Mouse (Mus musculus): ENCODE data around the gene Pik3r6. TPM values are rescaled to one million over a fixed set of nuclear protein-coding genes. Genes with fewer than 3 reads are reported as not detected.
A peak's percentile ranks its signal among the peaks of the same experiment; 100 is the strongest.

Gene Pik3r6
- total and polyA plus RNA-seq, 3 experiments: 3.6 to 9.0 (median 6.1) TPM

DNA sequence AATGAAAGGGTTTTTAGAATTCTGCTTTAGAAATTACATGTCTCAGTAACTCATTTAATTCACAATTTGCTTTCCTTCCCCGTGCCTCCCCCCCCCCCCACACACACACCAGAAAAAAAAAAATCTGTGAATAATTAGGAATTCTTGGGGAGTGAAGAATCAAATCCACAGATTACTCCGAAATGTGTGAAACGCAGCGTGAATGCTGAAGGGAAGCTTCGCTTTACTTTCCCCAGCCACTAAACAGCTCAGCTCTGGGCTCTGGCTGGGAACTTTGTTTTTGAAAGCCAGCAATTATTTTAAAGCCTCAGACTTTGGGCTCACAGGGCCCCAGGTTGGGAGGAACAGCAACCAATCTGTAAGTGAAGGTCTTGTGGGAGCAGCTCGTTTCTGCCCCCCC is 77.7 kb downstream of the Pik3r6 start:
- intact Hi-C loops (cut with DNase I): no loop called here
- DNase-seq: no peak
- no peak overlapping the region for H3K27ac ChIP-seq
- no peaks in the 10 kb centered on the region for H3K4me1 ChIP-seq (ENCODE audit: control insufficient read depth, insufficient read depth, low read length)
- TF ChIP-seq CTCF (IDR thresholded peaks at IDR 0.05): no peak
- no peak for TF ChIP-seq POLR2A (IDR thresholded peaks at IDR 0.05; ENCODE audit: insufficient read depth, low read depth, low read length)
- TF ChIP-seq EP300 (IDR thresholded peaks at IDR 0.05; ENCODE audit: insufficient read depth, low read depth, low read length): no peak
- H3K4me3 ChIP-seq: no peak overlapping the region
- H3K79me2 ChIP-seq (replicated peaks; ENCODE audit: control insufficient read depth, insufficient read depth, low read length): no peaks in the 10 kb centered on the region
- 77% methylated on average over 6 of the region's 6 CpGs for WGBS
- no peaks in the 10 kb centered on the region for H3K27me3 ChIP-seq (ENCODE audit: control insufficient read depth, insufficient read depth, low read length)
- no peaks in the 10 kb centered on the region for H3K36me3 ChIP-seq (ENCODE audit: control insufficient read depth, insufficient read depth, low read length)
- no peak overlapping the region for H3K9ac ChIP-seq (ENCODE audit: low read depth, low read length)

DNA sequence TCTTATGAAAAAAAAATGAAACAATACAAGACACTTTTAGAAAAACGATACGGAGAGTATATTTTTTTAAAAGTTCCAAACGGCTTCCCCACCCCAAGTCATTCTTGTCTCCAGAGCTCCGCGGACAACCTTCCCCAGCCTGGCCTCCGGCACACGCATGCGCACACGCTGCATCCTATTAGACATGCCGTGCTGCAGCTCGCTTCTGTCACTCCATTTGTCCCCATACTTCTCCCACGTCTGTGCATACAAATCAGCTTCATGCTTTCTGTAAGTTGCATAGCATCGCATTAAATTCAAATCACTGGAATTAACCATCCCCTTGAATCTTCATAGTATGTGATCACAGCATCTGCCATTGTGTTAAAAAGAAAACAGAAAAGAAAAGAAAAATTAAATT is 80.4 kb downstream of the Pik3r6 start:
- no peak overlapping the region for H3K9ac ChIP-seq (ENCODE audit: low read depth, low read length)
- no peaks in the 10 kb centered on the region for H3K4me1 ChIP-seq (ENCODE audit: control insufficient read depth, insufficient read depth, low read length)
- no peak overlapping the region for H3K4me3 ChIP-seq
- DNase-seq: no peak
- intact Hi-C loops (cut with DNase I): no loop called here
- H3K79me2 ChIP-seq (replicated peaks; ENCODE audit: control insufficient read depth, insufficient read depth, low read length): no peaks in the 10 kb centered on the region
- 92% methylated on average over 13 of the region's 13 CpGs for WGBS
- no peaks in the 10 kb centered on the region for H3K27me3 ChIP-seq (ENCODE audit: control insufficient read depth, insufficient read depth, low read length)
- no peaks in the 10 kb centered on the region for H3K36me3 ChIP-seq (ENCODE audit: control insufficient read depth, insufficient read depth, low read length)
- H3K27ac ChIP-seq: no peak overlapping the region
- TF ChIP-seq POLR2A (IDR thresholded peaks at IDR 0.05; ENCODE audit: insufficient read depth, low read depth, low read length) (no peak), EP300 (IDR thresholded peaks at IDR 0.05; ENCODE audit: insufficient read depth, low read depth, low read length) (no peak), CTCF (IDR thresholded peaks at IDR 0.05) (no peak)

- peak in 1 of 2 experiments; percentile 42 for DNase-seq
- Histone ChIP-seq H3K27me3 (ENCODE audit: control insufficient read depth, insufficient read depth, low read length) (no peaks in the 10 kb centered on the region), H3K27ac (no peak overlapping the region), H3K4me1 (ENCODE audit: control insufficient read depth, insufficient read depth, low read length) (no peaks in the 10 kb centered on the region), H3K9ac (ENCODE audit: low read depth, low read length) (no peak overlapping the region), H3K4me3 (no peak overlapping the region), H3K36me3 (ENCODE audit: control insufficient read depth, insufficient read depth, low read length) (no peaks in the 10 kb centered on the region), H3K79me2 (replicated peaks; ENCODE audit: control insufficient read depth, insufficient read depth, low read length) (no peaks in the 10 kb centered on the region)
- TF ChIP-seq POLR2A (IDR thresholded peaks at IDR 0.05; ENCODE audit: insufficient read depth, low read depth, low read length): no peak
- TF ChIP-seq CTCF (IDR thresholded peaks at IDR 0.05): no peak
- no peak for TF ChIP-seq EP300 (IDR thresholded peaks at IDR 0.05; ENCODE audit: insufficient read depth, low read depth, low read length)
- 68% methylated on average over 8 of the region's 8 CpGs for WGBS
- intact Hi-C loops (cut with DNase I): no loop called here
Measured at GRCm38 (mm10) chr11:68583906-68584480, 81.2 kb downstream of the Pik3r6 start.

DNA sequence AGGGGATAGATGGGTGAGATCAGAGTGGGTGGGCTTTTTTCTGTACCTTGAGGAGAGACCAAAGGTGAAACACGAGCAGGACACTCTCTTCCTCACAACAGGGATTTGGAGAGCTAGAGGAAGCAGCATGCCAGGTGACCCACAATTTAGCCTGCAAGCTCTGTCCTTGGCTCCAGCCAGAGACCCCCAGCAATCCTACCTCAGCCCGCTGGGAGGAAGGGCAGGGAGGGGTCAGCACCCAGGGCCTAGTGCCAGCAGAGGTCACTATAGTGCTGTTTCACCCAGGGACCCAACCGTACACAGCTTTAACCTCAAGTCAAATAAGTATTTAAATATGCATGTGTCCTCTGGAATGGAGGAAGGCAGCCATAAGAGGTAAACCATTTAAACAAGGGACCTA is 83.1 kb downstream of the Pik3r6 start:
- no peak for DNase-seq
- Histone ChIP-seq H3K9ac (ENCODE audit: low read depth, low read length) (no peak overlapping the region), H3K4me3 (no peak overlapping the region), H3K79me2 (replicated peaks; ENCODE audit: control insufficient read depth, insufficient read depth, low read length) (no peaks in the 10 kb centered on the region), H3K27ac (no peak overlapping the region), H3K36me3 (ENCODE audit: control insufficient read depth, insufficient read depth, low read length) (no peaks in the 10 kb centered on the region), H3K27me3 (ENCODE audit: control insufficient read depth, insufficient read depth, low read length) (no peaks in the 10 kb centered on the region), H3K4me1 (ENCODE audit: control insufficient read depth, insufficient read depth, low read length) (no peaks in the 10 kb centered on the region; the same call in 1 of the 2 replicates)
- 30% methylated on average over 3 of the region's 3 CpGs for WGBS
- no peak for TF ChIP-seq POLR2A (IDR thresholded peaks at IDR 0.05; ENCODE audit: insufficient read depth, low read depth, low read length)
- TF ChIP-seq CTCF (IDR thresholded peaks at IDR 0.05): peak; percentile 59
- intact Hi-C loops (cut with DNase I): loop anchor here (5.0 kb wide), 2 partner anchors 121 to 136 kb away; no protein-coding TSS in a partner anchor

DNA sequence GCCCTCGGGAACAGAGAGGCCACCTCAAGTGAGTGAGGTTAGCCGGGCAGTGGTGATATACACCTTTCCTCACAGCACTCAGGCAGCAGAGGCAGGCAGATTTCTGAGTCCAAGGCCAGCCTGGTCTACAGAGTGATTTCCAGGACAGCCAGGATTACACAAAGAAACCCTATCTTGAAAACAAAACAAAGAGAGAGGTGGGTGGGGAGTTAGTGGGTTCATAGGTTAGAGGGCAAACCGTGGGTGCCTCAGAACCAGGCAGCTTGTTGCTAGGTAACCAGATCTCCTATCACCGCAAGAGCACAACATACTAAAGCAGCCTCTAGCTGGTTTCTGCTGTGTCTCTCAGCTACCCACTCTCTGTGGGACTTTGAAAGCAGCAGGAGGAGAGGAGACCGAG is 83.9 kb downstream of the Pik3r6 start, which contains the start of gene Ccdc42:
Ccdc42 (plus strand) TSS at position 301 of the 400 bp plus-strand sequence.
- WGBS: 83% methylated on average over 5 of the region's 5 CpGs
- no peak for DNase-seq
- H3K4me3 ChIP-seq: no peak within 1 kb of the TSS

GRCm38 (mm10) chr11:68589055-68589809 is 86.4 kb downstream of the Pik3r6 start:
- no peaks in the 10 kb centered on the region for H3K36me3 ChIP-seq (ENCODE audit: control insufficient read depth, insufficient read depth, low read length)
- intact Hi-C loops (cut with DNase I): loop anchor here (5.0 kb wide), 2 partner anchors 118 to 133 kb away; no protein-coding TSS in a partner anchor
- H3K79me2 ChIP-seq (replicated peaks; ENCODE audit: control insufficient read depth, insufficient read depth, low read length): no peaks in the 10 kb centered on the region
- H3K27me3 ChIP-seq (ENCODE audit: control insufficient read depth, insufficient read depth, low read length): no peaks in the 10 kb centered on the region
- DNase-seq: peak; percentile 77 to 83
- no peak overlapping the region for H3K4me3 ChIP-seq
- H3K27ac ChIP-seq: no peak overlapping the region
- no peaks in the 10 kb centered on the region; the same call in 1 of the 2 replicates for H3K4me1 ChIP-seq (ENCODE audit: control insufficient read depth, insufficient read depth, low read length)
- H3K9ac ChIP-seq (ENCODE audit: low read depth, low read length): no peak overlapping the region
- TF ChIP-seq POLR2A (IDR thresholded peaks at IDR 0.05; ENCODE audit: insufficient read depth, low read depth, low read length) (no peak), CTCF (IDR thresholded peaks at IDR 0.05) (peak; percentile 97), EP300 (IDR thresholded peaks at IDR 0.05; ENCODE audit: insufficient read depth, low read depth, low read length) (peak; percentile 79; the same call in 1 of the 2 replicates)
- WGBS: 56% methylated on average over 8 of the region's 8 CpGs

More for the DNA sequence above, 83.9 kb downstream of the Pik3r6 start, which contains the start of gene Ccdc42:
- Histone ChIP-seq H3K27me3 (ENCODE audit: control insufficient read depth, insufficient read depth, low read length) (no peaks in the 10 kb centered on the region), H3K36me3 (ENCODE audit: control insufficient read depth, insufficient read depth, low read length) (no peaks in the 10 kb centered on the region), H3K9ac (ENCODE audit: low read depth, low read length) (no peak within 1 kb of the TSS), H3K27ac (no peak within 1 kb of the TSS), H3K79me2 (replicated peaks; ENCODE audit: control insufficient read depth, insufficient read depth, low read length) (no peaks in the 10 kb centered on the region), H3K4me1 (ENCODE audit: control insufficient read depth, insufficient read depth, low read length) (no peaks in the 10 kb centered on the region; the same call in 1 of the 2 replicates)
- TF ChIP-seq EP300 (IDR thresholded peaks at IDR 0.05; ENCODE audit: insufficient read depth, low read depth, low read length): no peak
- no peak for TF ChIP-seq POLR2A (IDR thresholded peaks at IDR 0.05; ENCODE audit: insufficient read depth, low read depth, low read length)
- TF ChIP-seq CTCF (IDR thresholded peaks at IDR 0.05): no peak
- intact Hi-C loops (cut with DNase I): loop anchor here (5.0 kb wide), 2 partner anchors 121 to 136 kb away; no protein-coding TSS in a partner anchor
